In the genomic region with DNA sequence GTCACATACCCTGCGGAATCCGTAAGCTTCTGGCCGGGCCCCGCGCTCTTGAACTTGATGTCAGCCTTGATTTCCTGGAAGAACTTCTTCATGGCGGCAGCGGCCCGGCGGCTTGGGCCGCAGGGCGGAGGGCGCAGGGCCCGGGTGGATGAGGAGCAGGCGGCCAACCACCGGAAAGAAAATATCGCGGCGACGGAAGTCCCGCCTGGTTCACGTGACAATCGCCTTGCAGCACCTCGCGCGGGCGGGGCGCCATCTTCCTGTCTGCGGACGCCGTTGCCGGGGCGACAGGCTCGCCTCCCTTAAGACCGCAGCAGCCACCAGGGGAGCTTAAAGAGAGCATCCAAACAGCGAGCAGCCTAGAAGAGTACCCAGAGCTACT, we compare ENCODE assay signal across 8 mouse cellular contexts. TPM values are rescaled to one million over a fixed set of nuclear protein-coding genes. Genes with fewer than 3 reads are reported as not detected.
DNase-seq lines count a peak whose midpoint lies in the region; ATAC-seq lines count a peak whose summit lies in the region.

Ubxn6 (minus strand) TSS at position 202 of the 382 bp plus-strand sequence.

- H3K4me2 ChIP-seq in heart, embryonic 13.5 days = peak within 1 kb of the TSS; percentile 79
- peak within 1 kb of the TSS; percentile 96 for H3K4me2 ChIP-seq in liver, embryonic 12.5 days
- H3K4me2 ChIP-seq in stomach, embryonic 15.5 days = peak within 1 kb of the TSS; percentile 65

- DNase-seq in CD4-positive helper T cell, adult 2 months (ENCODE audit: low read depth, low spot score) = peak; percentile 98
- peak; percentile 87 for DNase-seq in brain, embryonic 18.5 days (ENCODE audit: low read depth, low spot score)
- DNase-seq in kidney, postnatal 10 days = peak; percentile 99
- peak; percentile 97 for DNase-seq in natural killer cell, adult 2 months (ENCODE audit: low spot score in 2 of 2)

- WGBS in heart, embryonic 13.5 days = under 1% methylated on average over 35 of the region's 35 CpGs
- WGBS in liver, embryonic 12.5 days (ENCODE audit: insufficient replicate concordance) = under 1% methylated on average over 35 of the region's 35 CpGs
- WGBS in stomach, embryonic 15.5 days = 0% methylated on average over 35 of the region's 35 CpGs

- H3K9ac ChIP-seq in heart, embryonic 13.5 days = peak within 1 kb of the TSS; percentile 92
- H3K9ac ChIP-seq in liver, embryonic 12.5 days = peak within 1 kb of the TSS; percentile 81
- H3K9ac ChIP-seq in stomach, embryonic 15.5 days = peak within 1 kb of the TSS; percentile 64; the same call in 1 of the 2 replicates

- H3K9me3 ChIP-seq in heart, embryonic 13.5 days = no peaks in the 10 kb centered on the region
- H3K9me3 ChIP-seq in liver, embryonic 12.5 days (replicated peaks) = no peaks in the 10 kb centered on the region
- no peaks in the 10 kb centered on the region for H3K9me3 ChIP-seq in stomach, embryonic 15.5 days

- peaks cover 38% of the 10 kb centered on the region for H3K36me3 ChIP-seq in heart, embryonic 13.5 days
- H3K36me3 ChIP-seq in liver, embryonic 12.5 days = peaks cover 35% of the 10 kb centered on the region
- H3K36me3 ChIP-seq in stomach, embryonic 15.5 days = peaks cover 28% of the 10 kb centered on the region

- H3K27me3 ChIP-seq in heart, embryonic 13.5 days (replicated peaks) = no peaks in the 10 kb centered on the region
- H3K27me3 ChIP-seq in liver, embryonic 12.5 days (replicated peaks) = no peaks in the 10 kb centered on the region
- no peaks in the 10 kb centered on the region for H3K27me3 ChIP-seq in stomach, embryonic 15.5 days (replicated peaks)

- peak within 1 kb of the TSS; percentile 73 for H3K4me3 ChIP-seq in heart, embryonic 13.5 days
- H3K4me3 ChIP-seq in liver, embryonic 12.5 days = peak within 1 kb of the TSS; percentile 84
- peak within 1 kb of the TSS; percentile 80 for H3K4me3 ChIP-seq in stomach, embryonic 15.5 days (replicated peaks)

- H3K27ac ChIP-seq in heart, embryonic 13.5 days (replicated peaks) = peak within 1 kb of the TSS; percentile 97
- peak within 1 kb of the TSS; percentile 98 for H3K27ac ChIP-seq in liver, embryonic 12.5 days
- H3K27ac ChIP-seq in stomach, embryonic 15.5 days = peak within 1 kb of the TSS; percentile 98

- H3K4me1 ChIP-seq in heart, embryonic 13.5 days = peaks cover 24% of the 10 kb centered on the region
- peaks cover 34% of the 10 kb centered on the region for H3K4me1 ChIP-seq in liver, embryonic 12.5 days
- H3K4me1 ChIP-seq in stomach, embryonic 15.5 days = peaks cover 14% of the 10 kb centered on the region; the same call in 1 of the 2 replicates

- peak; percentile 61 for ATAC-seq in erythroid progenitor cell, adult 5-6 weeks (replicated peaks; ENCODE audit: low FRiP score, poor library complexity, severe bottlenecking)
- peak; percentile 20 for ATAC-seq in heart, embryonic 13.5 days (ENCODE audit: extremely low read depth, insufficient number of reproducible peaks, low FRiP score, low TSS enrichment)
- peak; percentile 22 for ATAC-seq in liver, embryonic 12.5 days
- peak; percentile 16; the same call in 1 of the 2 replicates for ATAC-seq in stomach, embryonic 15.5 days (ENCODE audit: insufficient read depth, low FRiP score, low read depth)

RNA-seq across cellular contexts. Expression of gene Ubxn6, which starts in this region (rescaled TPM):
- 4.7 and 8.4 TPM in 2 replicates for total RNA-seq in erythroid progenitor cell, adult 5-6 weeks (2015; ENCODE audit: low replicate concordance)
- total RNA-seq in erythroid progenitor cell, adult 5-6 weeks (2017; ENCODE audit: low replicate concordance) = 1.9 and 5.6 TPM in 2 replicates
- 37.8 and 44.2 TPM in 2 replicates for polyA plus RNA-seq in heart, embryonic 13.5 days (2015; fragmentation: Nextera tagmentation; extraction: Ambion mirVana)
- polyA plus RNA-seq in liver, embryonic 12.5 days (2016; fragmentation: Nextera tagmentation; extraction: Ambion mirVana) = 15.8 and 17.9 TPM in 2 replicates
- polyA plus RNA-seq in stomach, embryonic 15.5 days (2015; fragmentation: Nextera tagmentation; extraction: Ambion mirVana) = 32.8 and 36.0 TPM in 2 replicates

Comparison
In these comparisons a context has a peak if more than half of its experiments do, and no peak if none do; other contexts are left out.
1. Peak in every context shown above with its lines: DNase-seq, ATAC-seq, H3K4me3 ChIP-seq and H3K27ac ChIP-seq.